Mouse (Mus musculus): ENCODE measurements at regions not wholly inside any gene's neighbourhood (a gene's known extent, or its start where the extent isn't known, plus 50 kb on each side); places are given as distances from the start of the nearest gene placed in this dataset.
A peak's percentile ranks its signal among the peaks of the same experiment; 100 is the strongest.

- Histone ChIP-seq H3K9ac (replicated peaks) (no peak overlapping the region), H3K4me3 (replicated peaks) (no peak overlapping the region), H3K4me2 (replicated peaks) (0 out of 2 replicates have a peak overlapping the region, but pooled peaks have one; percentile 23), H3K27ac (no peak overlapping the region), H3K9me3 (no peaks in the 10 kb centered on the region), H3K36me3 (no peaks in the 10 kb centered on the region), H3K4me1 (replicated peaks) (peaks cover 5% of the 10 kb centered on the region; the same call in 1 of the 2 replicates), H3K27me3 (no peaks in the 10 kb centered on the region)
- 57% methylated on average over 10 of the region's 10 CpGs for WGBS
- peak; percentile 76 for ATAC-seq
Measured at GRCm38 (mm10) chr1:151095344-151096050, 86.8 kb upstream of the Gm47985 start.

GRCm38 (mm10) chr1:151096079-151096478 is 86.3 kb upstream of the Gm47985 start:
- ATAC-seq = peak; percentile 71
- no peaks in the 10 kb centered on the region for H3K36me3 ChIP-seq
- 23% methylated on average over 9 of the region's 9 CpGs for WGBS
- no peaks in the 10 kb centered on the region for H3K9me3 ChIP-seq
- H3K27me3 ChIP-seq = no peaks in the 10 kb centered on the region
- no peak overlapping the region for H3K4me3 ChIP-seq (replicated peaks)
- no peak overlapping the region for H3K27ac ChIP-seq
- H3K4me2 ChIP-seq (replicated peaks) = 0 out of 2 replicates have a peak overlapping the region, but pooled peaks have one; percentile 23
- H3K9ac ChIP-seq (replicated peaks) = no peak overlapping the region
- H3K4me1 ChIP-seq (replicated peaks) = peaks cover 5% of the 10 kb centered on the region; the same call in 1 of the 2 replicates

- Histone ChIP-seq H3K4me1 (replicated peaks) (peaks cover 5% of the 10 kb centered on the region; the same call in 1 of the 2 replicates), H3K9ac (replicated peaks) (no peak overlapping the region), H3K27ac (no peak overlapping the region), H3K27me3 (no peaks in the 10 kb centered on the region), H3K4me3 (replicated peaks) (no peak overlapping the region), H3K36me3 (no peaks in the 10 kb centered on the region), H3K9me3 (no peaks in the 10 kb centered on the region), H3K4me2 (replicated peaks) (no peak overlapping the region)
- ATAC-seq = no peak
- 95% methylated on average over 1 of the region's 1 CpGs for WGBS
Measured at GRCm38 (mm10) chr1:151097506-151097905, 84.8 kb upstream of the Gm47985 start.

- Histone ChIP-seq H3K4me1 (replicated peaks) (peaks cover 5% of the 10 kb centered on the region; the same call in 1 of the 2 replicates), H3K27ac (no peak overlapping the region), H3K36me3 (no peaks in the 10 kb centered on the region), H3K4me2 (replicated peaks) (no peak overlapping the region), H3K9me3 (no peaks in the 10 kb centered on the region), H3K9ac (replicated peaks) (no peak overlapping the region), H3K27me3 (no peaks in the 10 kb centered on the region), H3K4me3 (replicated peaks) (no peak overlapping the region)
- ATAC-seq = no peak
- 94% methylated on average over 1 of the region's 1 CpGs for WGBS
Measured at GRCm38 (mm10) chr1:151098763-151099162, 83.6 kb upstream of the Gm47985 start.

GRCm38 (mm10) chr1:151100565-151101483 is 81.5 kb upstream of the Gm47985 start:
- Histone ChIP-seq H3K4me3 (replicated peaks) (no peak overlapping the region), H3K9me3 (no peaks in the 10 kb centered on the region), H3K27me3 (no peaks in the 10 kb centered on the region), H3K9ac (replicated peaks) (no peak overlapping the region), H3K4me2 (replicated peaks) (no peak overlapping the region), H3K4me1 (replicated peaks) (peaks cover 5% of the 10 kb centered on the region; the same call in 1 of the 2 replicates), H3K27ac (no peak overlapping the region), H3K36me3 (no peaks in the 10 kb centered on the region)
- 91% methylated on average over 12 of the region's 12 CpGs for WGBS
- no peak for ATAC-seq

GRCm38 (mm10) chr1:151101516-151101915 is 80.8 kb upstream of the Gm47985 start:
- H3K27me3 ChIP-seq = no peaks in the 10 kb centered on the region
- no peaks in the 10 kb centered on the region for H3K9me3 ChIP-seq
- no peak overlapping the region for H3K4me2 ChIP-seq (replicated peaks)
- H3K4me1 ChIP-seq (replicated peaks) = no peaks in the 10 kb centered on the region
- no peak overlapping the region for H3K9ac ChIP-seq (replicated peaks)
- H3K4me3 ChIP-seq (replicated peaks) = no peak overlapping the region
- 76% methylated on average over 1 of the region's 1 CpGs for WGBS
- H3K36me3 ChIP-seq = no peaks in the 10 kb centered on the region
- no peak overlapping the region for H3K27ac ChIP-seq
- ATAC-seq = no peak

GRCm38 (mm10) chr1:151102061-151102460 is 80.3 kb upstream of the Gm47985 start:
- Histone ChIP-seq H3K9ac (replicated peaks) (no peak overlapping the region), H3K4me1 (replicated peaks) (no peaks in the 10 kb centered on the region), H3K4me3 (replicated peaks) (no peak overlapping the region), H3K4me2 (replicated peaks) (no peak overlapping the region), H3K27me3 (no peaks in the 10 kb centered on the region), H3K36me3 (no peaks in the 10 kb centered on the region), H3K27ac (no peak overlapping the region), H3K9me3 (no peaks in the 10 kb centered on the region)
- no peak for ATAC-seq
- 81% methylated on average over 3 of the region's 3 CpGs for WGBS

- no peak overlapping the region for H3K4me2 ChIP-seq (replicated peaks)
- H3K36me3 ChIP-seq = no peaks in the 10 kb centered on the region
- no peak for ATAC-seq
- H3K9ac ChIP-seq (replicated peaks) = no peak overlapping the region
- H3K4me1 ChIP-seq (replicated peaks) = no peaks in the 10 kb centered on the region
- no peak overlapping the region for H3K27ac ChIP-seq
- no peak overlapping the region for H3K4me3 ChIP-seq (replicated peaks)
- H3K9me3 ChIP-seq = no peaks in the 10 kb centered on the region
- 90% methylated on average over 16 of the region's 16 CpGs for WGBS
- no peaks in the 10 kb centered on the region for H3K27me3 ChIP-seq
Measured at GRCm38 (mm10) chr1:151102646-151103391, 79.5 kb upstream of the Gm47985 start.

GRCm38 (mm10) chr1:151103522-151104037 is 78.8 kb upstream of the Gm47985 start:
- no peaks in the 10 kb centered on the region for H3K9me3 ChIP-seq
- no peak overlapping the region for H3K4me3 ChIP-seq (replicated peaks)
- H3K27ac ChIP-seq = no peak overlapping the region
- no peak for ATAC-seq
- no peaks in the 10 kb centered on the region for H3K27me3 ChIP-seq
- WGBS = 67% methylated on average over 6 of the region's 6 CpGs
- H3K4me2 ChIP-seq (replicated peaks) = no peak overlapping the region
- H3K4me1 ChIP-seq (replicated peaks) = no peaks in the 10 kb centered on the region
- H3K9ac ChIP-seq (replicated peaks) = no peak overlapping the region
- H3K36me3 ChIP-seq = no peaks in the 10 kb centered on the region

GRCm38 (mm10) chr1:151104346-151104745 is 78.0 kb upstream of the Gm47985 start:
- WGBS = 89% methylated on average over 5 of the region's 5 CpGs
- Histone ChIP-seq H3K36me3 (no peaks in the 10 kb centered on the region), H3K4me1 (replicated peaks) (no peaks in the 10 kb centered on the region), H3K9me3 (no peaks in the 10 kb centered on the region), H3K9ac (replicated peaks) (no peak overlapping the region), H3K27me3 (no peaks in the 10 kb centered on the region), H3K27ac (no peak overlapping the region), H3K4me3 (replicated peaks) (no peak overlapping the region), H3K4me2 (replicated peaks) (no peak overlapping the region)
- ATAC-seq = no peak

- Histone ChIP-seq H3K9ac (replicated peaks) (no peak overlapping the region), H3K4me3 (replicated peaks) (no peak overlapping the region), H3K36me3 (no peaks in the 10 kb centered on the region), H3K4me1 (replicated peaks) (no peaks in the 10 kb centered on the region), H3K9me3 (no peaks in the 10 kb centered on the region), H3K27me3 (no peaks in the 10 kb centered on the region), H3K27ac (no peak overlapping the region), H3K4me2 (replicated peaks) (no peak overlapping the region)
- 91% methylated on average over 2 of the region's 2 CpGs for WGBS
- no peak for ATAC-seq
Measured at GRCm38 (mm10) chr1:151104806-151105205, 77.5 kb upstream of the Gm47985 start.
